Mouse (Mus musculus): ENCODE measurements around the gene BC107364.
"Not testable (repeated sequence)": the region's sequence is repeated elsewhere in the genome, so short reads cannot be mapped to it uniquely, and the experiment has no call there.

The BC107364 gene

GRCm38 (mm10) chr3:96488290-96488906 is 36.3 kb upstream of the BC107364 start:
- ChIA-PET POLR2A (interaction anchor here in 3 of 4 experiments (0.6 to 1.3 kb wide), 14 partner anchors 9 to 215 kb away, joined by 3 to 5 read pairs (median 4); partner anchors contain the start of gene Polr3gl (in 1 of the 3)), CTCF (interaction anchor here in 2 of 4 experiments (0.6 to 1.2 kb wide), 3 partner anchors 79 to 211 kb away, joined by 4 read pairs; no protein-coding TSS in a partner anchor)

DNA sequence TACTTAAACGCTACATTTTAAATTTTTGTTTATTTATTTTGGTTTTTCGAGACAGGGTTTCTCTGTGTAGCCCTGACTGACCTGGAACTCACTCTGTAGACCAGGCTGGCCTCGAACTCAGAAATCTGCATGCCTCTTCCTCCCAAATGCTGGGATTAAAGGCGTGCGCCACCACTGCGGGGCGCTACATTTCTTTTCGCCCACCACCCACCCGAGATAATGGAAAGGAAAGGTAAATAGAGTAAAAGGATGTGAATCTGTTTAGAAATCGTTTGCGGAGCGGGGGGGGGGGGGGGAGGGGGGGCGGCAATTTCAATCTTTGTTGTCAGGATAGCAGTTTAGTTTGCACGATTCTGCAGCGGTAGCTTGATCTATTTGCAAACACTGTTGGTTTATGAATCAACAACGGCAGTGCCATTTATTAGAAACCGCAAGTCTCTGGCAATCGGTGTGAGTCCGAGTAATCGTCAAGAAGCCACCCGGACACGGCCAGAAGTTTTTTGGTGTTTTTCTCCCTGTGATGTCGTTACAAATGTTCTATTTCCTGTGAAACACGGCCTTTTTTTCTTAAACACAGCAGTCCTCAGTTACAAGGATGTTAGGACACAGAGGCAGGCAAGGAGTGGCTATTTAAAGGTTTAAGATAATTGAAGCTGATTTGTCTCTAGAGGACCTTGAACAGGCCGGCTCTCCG is 35.6 kb upstream of the BC107364 start:
- CTCF ChIA-PET = interaction anchor here in 2 of 4 experiments (0.6 to 1.2 kb wide), 3 partner anchors 78 to 210 kb away, joined by 4 read pairs; no protein-coding TSS in a partner anchor
- POLR2A ChIA-PET = interaction anchor here in 3 of 4 experiments (0.6 to 1.3 kb wide), 15 partner anchors 9 to 214 kb away, joined by 3 to 5 read pairs (median 3); partner anchors contain the start of gene Polr3gl (in 1 of the 3)

DNA sequence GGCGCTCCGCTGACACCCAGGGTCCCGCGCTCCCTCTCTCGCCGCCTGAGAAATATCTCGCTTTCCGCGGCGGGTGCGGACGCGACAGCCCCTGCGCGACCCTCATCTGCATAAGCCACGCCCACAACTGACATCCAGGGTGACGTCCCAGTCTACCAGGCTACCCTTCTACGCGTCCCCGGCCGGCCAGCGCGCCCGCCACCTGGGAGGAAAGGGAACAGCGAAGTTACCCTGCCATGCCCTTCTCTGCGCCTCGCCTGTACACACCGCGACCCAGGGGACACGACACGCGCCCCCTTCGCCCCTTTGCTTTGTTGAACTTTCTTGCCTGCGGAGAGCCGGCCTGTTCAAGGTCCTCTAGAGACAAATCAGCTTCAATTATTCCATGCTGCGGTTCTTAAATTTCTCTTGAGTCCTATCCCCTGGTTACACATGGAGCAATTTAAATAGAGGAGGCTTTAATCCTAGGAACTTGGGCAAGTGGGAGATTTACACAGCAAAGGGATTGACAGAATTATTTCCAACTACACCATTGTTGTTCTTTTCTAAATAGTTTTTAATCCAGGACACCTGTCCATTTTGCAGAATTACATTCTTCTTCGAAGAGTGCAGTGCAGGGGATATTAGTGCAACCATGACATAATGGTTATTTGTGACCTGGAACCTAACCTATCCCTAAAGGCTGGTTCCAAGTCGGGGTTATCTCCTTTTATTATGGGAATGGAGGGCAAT is 34.9 kb upstream of the BC107364 start:
- ChIA-PET CTCF (interaction anchor here in 1 of 4 experiments (1.2 kb wide), 1 partner anchor 209 kb away, joined by 4 read pairs; no protein-coding TSS in a partner anchor), POLR2A (interaction anchor here in 3 of 4 experiments (0.6 to 1.3 kb wide), 9 partner anchors 8 to 209 kb away, joined by 3 to 6 read pairs (median 4); partner anchors contain the start of gene Polr3gl (in 1 of the 3))

DNA sequence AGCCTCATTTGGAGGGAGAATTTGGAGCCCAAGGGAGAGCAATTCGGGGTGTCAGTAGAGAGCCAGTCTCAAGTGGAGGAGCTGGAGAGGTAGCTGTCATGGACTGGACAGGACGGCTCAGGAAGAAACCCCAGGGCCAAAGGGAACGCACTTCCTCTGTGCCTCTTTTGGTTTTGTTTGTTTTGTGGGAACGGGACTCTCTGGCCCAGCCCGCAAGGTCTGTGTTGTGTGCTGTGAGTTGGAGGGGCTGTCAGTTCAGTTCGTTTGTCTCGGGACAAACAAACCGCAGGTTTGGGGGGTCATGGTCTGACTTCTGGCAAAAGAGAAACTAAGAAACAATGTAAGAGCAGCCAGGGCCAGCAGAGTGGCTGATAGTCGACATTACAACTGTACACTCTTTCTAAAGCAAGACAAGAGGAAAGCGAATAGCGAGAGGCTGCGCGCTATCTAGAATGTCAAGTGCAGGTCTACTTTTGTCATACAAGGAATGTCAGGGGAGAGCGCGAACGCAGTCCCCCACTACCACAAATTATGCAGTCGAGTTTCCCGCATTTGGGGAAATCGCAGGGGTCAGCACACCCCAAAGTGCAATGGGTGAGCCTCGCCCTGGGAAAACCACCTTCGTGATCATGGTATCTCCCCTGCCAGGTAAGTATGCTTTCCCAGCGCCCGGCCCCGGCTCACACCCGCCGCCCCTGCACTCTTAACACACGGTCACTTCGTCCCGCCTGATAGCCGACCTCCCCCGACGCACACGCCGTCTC is 34.1 kb upstream of the BC107364 start:
- POLR2A ChIA-PET = interaction anchor here in 3 of 4 experiments (0.6 to 4.3 kb wide), 20 partner anchors 8 to 209 kb away, joined by 3 to 21 read pairs (median 4); partner anchors contain the start of gene Gm16253 (in 2 of the 3)
- CTCF ChIA-PET = not testable (repeated sequence)

- CTCF ChIA-PET = interaction anchor here in 1 of 4 experiments (1.0 kb wide), 1 partner anchor 208 kb away, joined by 3 read pairs; no protein-coding TSS in a partner anchor
These were observed 33.3 kb upstream of the BC107364 start for GRCm38 (mm10) chr3:96485361-96485760.

GRCm38 (mm10) chr3:96484921-96485320 is 32.8 kb upstream of the BC107364 start:
- CTCF ChIA-PET = interaction anchor here in 1 of 4 experiments (1.0 kb wide), 1 partner anchor 207 kb away, joined by 3 read pairs; no protein-coding TSS in a partner anchor
- POLR2A ChIA-PET = interaction anchor here in 3 of 4 experiments (0.7 to 4.3 kb wide), 27 partner anchors 11 to 216 kb away, joined by 3 to 21 read pairs (median 3); partner anchors contain the start of genes Hist2h2bb (in 3 of the 3) and Gm16253 (in 2 of the 3)

More at GRCm38 (mm10) chr3:96485361-96485760, 33.3 kb upstream of the BC107364 start:
- POLR2A ChIA-PET = interaction anchor here in 3 of 4 experiments (0.6 to 4.3 kb wide), 29 partner anchors 9 to 216 kb away, joined by 3 to 21 read pairs (median 3); partner anchors contain the start of genes Hist2h2bb (in 3 of the 3) and Gm16253 (in 2 of the 3)

- CTCF ChIA-PET = interaction anchor here in 3 of 4 experiments (0.9 to 1.8 kb wide), 4 partner anchors 22 to 206 kb away, joined by 3 to 9 read pairs (median 4); no protein-coding TSS in a partner anchor
- POLR2A ChIA-PET = interaction anchor here in 3 of 4 experiments (0.6 to 4.3 kb wide), 26 partner anchors 12 to 1431 kb away, joined by 3 to 21 read pairs (median 4); partner anchors contain the start of genes Gm16253 (in 2 of the 3), Bola1 (in 1 of the 3), Hist2h2ab (in 1 of the 3) and Hist2h2ac (in 1 of the 3)
These were observed 31.8 kb upstream of the BC107364 start for GRCm38 (mm10) chr3:96483946-96484345.

DNA sequence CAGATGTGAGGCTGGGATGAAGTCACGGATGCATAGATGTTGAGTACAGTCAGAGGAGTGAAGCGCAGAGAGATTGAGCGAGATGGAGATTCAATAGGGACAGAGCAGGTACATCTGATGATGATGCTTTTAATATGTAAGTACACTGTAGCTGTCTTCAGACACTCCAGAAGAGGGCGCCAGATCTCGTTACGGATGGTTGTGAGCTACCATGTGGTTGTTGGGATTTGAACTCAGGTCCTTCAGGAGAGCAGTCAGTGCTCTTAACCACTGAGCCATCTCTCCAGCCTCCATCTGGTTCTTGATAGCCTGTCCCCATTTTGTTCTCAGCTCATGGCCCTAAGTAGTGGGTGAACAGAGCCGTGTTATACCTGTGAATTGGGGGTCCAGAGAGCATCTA is 30.9 kb upstream of the BC107364 start:
- ChIA-PET POLR2A (interaction anchor here in 3 of 4 experiments (0.5 to 4.3 kb wide), 40 partner anchors 11 to 1430 kb away, joined by 3 to 21 read pairs (median 3); partner anchors contain the start of genes Gm16253 (in 2 of the 3), Hist2h2bb (in 2 of the 3), Bola1 (in 1 of the 3) and Hist2h2ab (in 1 of the 3)), CTCF (interaction anchor here (0.6 to 1.8 kb wide), 17 partner anchors 8 to 755 kb away, joined by 3 to 13 read pairs (median 3); partner anchors contain the start of genes Nudt17 (in 1 of the 4) and Polr3gl (in 1 of the 4))

- ChIA-PET POLR2A (interaction anchor here in 3 of 4 experiments (0.5 to 4.3 kb wide), 28 partner anchors 10 to 308 kb away, joined by 3 to 21 read pairs (median 4); partner anchors contain the start of genes Hist2h2bb (in 2 of the 3), Bola1 (in 1 of the 3), Gm16253 (in 1 of the 3) and Hist2h2ab (in 1 of the 3)), CTCF (interaction anchor here in 3 of 4 experiments (0.6 to 1.8 kb wide), 14 partner anchors 8 to 416 kb away, joined by 3 to 13 read pairs (median 3); partner anchors contain the start of genes Nudt17 (in 1 of the 3) and Polr3gl (in 1 of the 3))
These were observed 30.3 kb upstream of the BC107364 start for GRCm38 (mm10) chr3:96482451-96482850.

GRCm38 (mm10) chr3:96481856-96482255 is 29.8 kb upstream of the BC107364 start:
- ChIA-PET CTCF (interaction anchor here in 2 of 4 experiments (1.5 to 1.7 kb wide), 3 partner anchors 13 to 204 kb away, joined by 3 to 13 read pairs (median 4); no protein-coding TSS in a partner anchor), POLR2A (interaction anchor here in 2 of 4 experiments (1.0 to 4.3 kb wide), 6 partner anchors 16 to 220 kb away, joined by 3 to 21 read pairs (median 6); partner anchors contain the start of genes Hist2h2bb (in 1 of the 2) and Txnip (in 1 of the 2))

- POLR2A ChIA-PET = interaction anchor here in 3 of 4 experiments (0.6 to 2.7 kb wide), 4 partner anchors 10 to 1532 kb away, joined by 3 to 12 read pairs (median 5); partner anchors contain the start of gene Hist2h2bb (in 1 of the 3)
- CTCF ChIA-PET = no interaction called here
These were observed 28.7 kb upstream of the BC107364 start for GRCm38 (mm10) chr3:96480684-96481270.

GRCm38 (mm10) chr3:96479249-96479648 is 27.1 kb upstream of the BC107364 start:
- ChIA-PET POLR2A (interaction anchor here (0.6 to 2.7 kb wide), 7 partner anchors 9 to 1198 kb away, joined by 3 to 12 read pairs (median 3); partner anchors contain the start of genes Hist2h2bb (in 2 of the 4) and Mindy1 (in 1 of the 4)), CTCF (interaction anchor here in 1 of 4 experiments (1.0 kb wide), 1 partner anchor 201 kb away, joined by 3 read pairs; no protein-coding TSS in a partner anchor)

DNA sequence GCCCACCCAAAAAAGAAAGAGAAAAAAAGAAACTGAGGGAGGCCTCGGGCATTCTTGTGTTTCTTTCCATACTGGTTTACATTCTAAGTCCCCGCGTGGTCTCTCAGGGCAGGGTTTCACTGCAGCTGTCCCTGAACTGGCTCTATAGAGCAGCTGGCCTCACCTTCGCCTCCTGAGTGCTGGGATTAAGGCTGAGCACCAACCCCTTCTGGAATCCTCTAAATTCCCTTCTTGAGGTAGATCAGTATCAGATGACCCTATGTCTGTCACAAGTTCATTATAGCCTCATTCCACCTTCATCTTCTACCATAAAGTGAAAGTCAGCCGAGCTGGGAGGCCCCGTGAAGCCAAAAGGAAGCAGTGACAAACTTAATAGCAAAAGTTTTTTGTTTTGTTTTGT is 25.5 kb upstream of the BC107364 start:
- ChIA-PET CTCF (no interaction called here), POLR2A (no interaction called here)

GRCm38 (mm10) chr3:96477084-96477483 is 25.0 kb upstream of the BC107364 start:
- POLR2A ChIA-PET = interaction anchor here in 2 of 4 experiments (0.7 to 0.9 kb wide), 3 partner anchors 13 to 199 kb away, joined by 3 read pairs; partner anchors contain the start of gene Polr3gl (in 1 of the 2)
- CTCF ChIA-PET = no interaction called here

DNA sequence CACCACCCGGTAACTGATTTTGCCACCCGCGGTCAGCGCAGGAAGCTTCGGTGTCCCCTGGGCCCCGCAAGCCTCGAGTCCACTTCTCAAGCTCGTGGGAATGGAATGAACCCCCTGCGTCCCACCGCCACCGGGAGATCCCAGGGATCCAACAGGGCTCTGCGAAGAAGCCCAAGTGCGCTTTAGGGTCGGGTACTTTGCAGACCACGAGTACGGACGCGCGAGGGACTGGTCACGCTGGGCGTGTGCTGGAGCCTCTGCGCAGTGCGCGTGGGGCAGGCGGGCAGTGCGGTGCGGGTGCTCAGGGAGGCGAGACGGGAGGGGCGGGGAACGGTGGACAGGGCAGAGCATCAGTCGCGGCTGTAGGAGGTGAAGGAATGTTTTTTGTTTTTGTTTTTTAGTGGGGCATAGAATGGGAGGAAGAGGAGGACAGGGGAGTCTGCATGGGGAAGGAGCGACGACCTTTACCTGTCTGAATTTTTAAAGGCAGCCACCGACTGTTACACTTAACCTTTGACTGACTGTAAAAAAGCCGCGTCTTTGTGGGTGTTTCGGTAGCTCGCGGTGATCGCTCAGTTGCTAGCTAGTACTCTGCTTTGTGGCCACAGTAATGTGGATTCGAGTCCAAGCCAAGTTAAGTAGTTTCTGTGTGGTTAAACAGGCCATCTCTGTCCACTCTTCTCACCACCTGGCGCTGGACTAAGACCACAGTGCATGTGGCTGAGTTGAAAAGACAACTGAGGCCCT is 23.0 kb upstream of the BC107364 start:
- CTCF ChIA-PET = interaction anchor here in 3 of 4 experiments (0.7 to 1.2 kb wide), 3 partner anchors 8 to 394 kb away, joined by 3 to 8 read pairs (median 3); no protein-coding TSS in a partner anchor
- POLR2A ChIA-PET = interaction anchor here (0.6 to 1.6 kb wide), 8 partner anchors 11 to 212 kb away, joined by 3 to 11 read pairs (median 4); partner anchors contain the start of genes Hist2h2bb (in 1 of the 4) and Hist2h4 (in 1 of the 4)

All from embryonic stem cell, embryonic (primary cell).